Mouse (Mus musculus): ENCODE results near the gene Fam78b.

The Fam78b gene

DNA sequence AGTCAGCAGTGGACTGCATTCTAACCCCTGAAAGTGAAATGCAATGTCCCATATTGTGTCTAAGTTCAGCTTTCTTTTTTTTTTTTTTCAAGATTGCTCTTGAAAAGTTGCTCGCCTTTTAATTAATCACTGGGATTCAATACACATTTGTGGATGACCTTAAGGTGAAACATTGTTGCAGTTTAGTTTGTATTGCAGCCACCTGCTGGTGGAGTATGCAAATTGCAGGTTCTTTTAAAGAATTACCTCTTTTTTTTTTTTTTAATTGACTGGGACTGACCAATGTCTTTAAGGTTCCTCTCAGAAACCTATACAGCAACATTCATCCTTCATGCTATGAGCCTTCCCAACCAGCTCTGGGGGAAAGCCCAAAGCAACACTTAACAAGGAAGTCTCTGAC, 33.2 kb downstream of the Fam78b start:
- no peak for DNase-seq

DNA sequence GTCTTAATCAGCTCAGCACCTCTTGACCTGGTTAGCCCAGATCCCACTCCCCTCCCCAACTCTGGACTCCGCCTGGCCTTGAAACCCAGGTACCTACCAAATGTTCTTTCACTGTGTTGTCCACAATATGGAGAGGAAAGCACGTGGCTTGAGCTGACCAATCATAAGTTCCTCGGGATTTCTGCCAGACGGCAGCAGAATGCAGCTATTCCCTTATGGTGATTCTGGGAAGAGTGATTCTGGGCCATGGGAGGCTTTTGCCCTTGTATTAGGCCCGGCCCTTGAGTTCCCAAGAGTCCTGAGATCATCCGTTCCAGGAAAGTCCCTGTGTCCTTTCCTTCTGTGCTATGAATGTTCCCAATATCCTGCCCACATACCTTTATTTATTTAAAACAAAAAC, 41.3 kb downstream of the Fam78b start:
- DNase-seq: no peak

DNA sequence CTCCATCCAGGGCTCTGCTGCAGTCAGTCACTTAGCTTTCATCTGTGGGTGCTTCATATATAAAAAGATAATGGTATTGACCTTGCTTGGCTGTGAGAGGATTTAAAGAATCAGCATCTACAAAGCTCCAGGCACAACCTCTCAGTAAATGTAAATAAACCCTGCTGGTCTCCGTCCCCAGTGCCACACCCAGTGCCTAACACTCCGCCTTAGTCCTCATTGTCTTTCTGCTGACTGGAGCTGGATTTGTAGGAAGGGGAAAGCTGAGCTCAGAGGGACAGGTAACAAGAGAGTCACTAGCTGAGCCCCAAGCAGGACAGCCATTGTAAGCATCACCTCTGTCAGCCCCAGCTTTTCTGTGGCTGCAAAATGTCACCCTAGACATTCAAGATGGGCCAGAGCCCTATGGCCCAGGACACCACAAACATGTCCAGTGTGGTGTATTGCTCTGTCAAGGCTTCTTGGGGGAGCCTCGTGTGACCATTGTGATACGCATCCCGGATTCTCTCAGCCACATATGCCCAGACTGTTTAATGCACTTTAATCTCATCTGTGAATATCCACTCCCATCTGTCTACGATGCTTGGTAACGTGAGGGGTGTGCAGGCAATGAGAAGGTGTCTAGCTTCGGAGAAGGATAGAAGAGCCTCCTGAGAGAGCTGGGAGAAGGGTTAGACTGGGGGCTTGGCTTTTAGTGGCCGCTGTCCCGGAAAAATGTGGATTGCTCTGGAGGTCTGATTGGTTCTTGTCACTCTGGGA, 45.1 kb downstream of the Fam78b start:
- no peak for DNase-seq

DNA sequence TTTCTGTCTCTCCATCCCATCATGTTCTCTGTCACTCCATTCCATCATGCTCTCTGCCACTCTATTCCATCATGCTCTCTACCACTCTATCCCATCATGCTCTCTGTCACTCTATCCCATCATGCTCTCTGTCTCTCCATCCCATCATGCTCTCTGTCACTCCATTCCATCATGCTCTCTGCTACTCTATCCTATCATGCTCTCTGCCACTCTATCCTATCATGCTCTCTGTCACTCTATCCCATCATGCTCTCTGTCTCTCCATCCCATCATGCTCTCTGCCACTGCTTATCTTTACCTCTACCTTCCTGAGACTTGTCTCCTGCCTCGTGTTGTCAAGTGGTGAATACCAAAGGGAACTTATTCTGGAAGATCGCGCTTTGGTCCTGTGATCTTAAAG, 49.6 kb downstream of the Fam78b start:
- DNase-seq: no peak

DNA sequence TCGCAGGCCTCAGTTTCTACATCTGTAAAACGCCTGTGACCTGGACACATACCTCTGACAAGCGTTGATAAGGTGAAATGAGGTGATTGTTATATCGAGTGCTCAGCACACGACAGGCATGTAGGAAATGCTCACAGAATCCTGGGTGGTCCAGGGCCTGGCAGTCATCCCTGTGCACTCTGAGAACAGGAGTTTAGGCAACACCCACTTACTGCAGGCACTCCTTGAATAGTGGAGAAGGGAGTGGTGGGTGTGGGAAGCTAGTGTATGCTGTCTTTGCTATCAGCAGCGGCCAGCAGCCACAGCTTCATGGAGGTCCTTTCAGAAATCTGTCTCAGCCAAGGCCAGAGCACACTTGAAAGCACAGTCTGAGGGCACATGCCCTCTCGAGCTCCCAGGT, 52.8 kb downstream of the Fam78b start:
- DNase-seq: no peak

- no peak for DNase-seq
These were observed 56.3 kb downstream of the Fam78b start for GRCm38 (mm10) chr1:167057543-167057942.

GRCm38 (mm10) chr1:167059550-167060285, 58.5 kb downstream of the Fam78b start:
- DNase-seq: no peak

- DNase-seq: no peak
These were observed 62.8 kb downstream of the Fam78b start for GRCm38 (mm10) chr1:167063971-167064370.

DNA sequence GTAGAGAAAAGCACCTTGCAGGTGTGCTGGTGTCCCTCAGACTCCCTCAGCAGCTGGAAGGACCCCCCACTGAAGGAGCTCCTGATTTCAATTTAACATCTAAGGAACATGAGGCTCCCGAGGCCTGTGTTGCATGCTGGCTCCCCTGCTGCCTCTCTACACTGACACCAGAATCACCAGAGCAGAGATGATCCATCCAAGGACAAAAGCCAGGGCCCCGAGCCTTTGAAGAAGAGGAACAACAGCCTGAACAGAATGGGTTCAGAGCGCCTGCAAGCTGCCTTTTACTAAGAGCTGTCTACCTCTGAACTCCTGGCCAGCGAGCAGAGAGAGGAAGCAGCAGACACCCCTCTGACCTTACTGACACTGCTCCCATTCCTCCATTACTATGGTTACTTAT, 64.3 kb downstream of the Fam78b start:
- no peak for DNase-seq

DNA sequence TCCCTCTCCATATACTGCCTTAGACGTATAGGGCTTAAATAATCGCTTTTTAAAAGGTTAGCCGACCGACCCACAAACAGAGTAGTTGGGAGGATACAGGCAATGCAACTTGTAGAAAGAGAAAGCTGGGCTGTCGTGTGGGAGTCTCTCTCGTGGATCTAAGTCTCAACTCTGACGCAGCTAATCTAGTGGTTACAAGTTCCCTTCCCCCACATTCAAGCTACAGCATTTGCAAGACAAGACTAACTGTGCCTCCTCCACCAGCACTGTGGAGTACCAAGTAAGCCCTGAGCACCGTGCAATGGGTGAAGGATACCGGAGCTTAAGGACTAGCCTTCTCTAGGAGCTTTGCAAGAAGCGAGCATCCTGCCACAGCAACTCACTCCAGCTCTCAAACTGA, 64.8 kb downstream of the Fam78b start:
- DNase-seq: no peak

DNA sequence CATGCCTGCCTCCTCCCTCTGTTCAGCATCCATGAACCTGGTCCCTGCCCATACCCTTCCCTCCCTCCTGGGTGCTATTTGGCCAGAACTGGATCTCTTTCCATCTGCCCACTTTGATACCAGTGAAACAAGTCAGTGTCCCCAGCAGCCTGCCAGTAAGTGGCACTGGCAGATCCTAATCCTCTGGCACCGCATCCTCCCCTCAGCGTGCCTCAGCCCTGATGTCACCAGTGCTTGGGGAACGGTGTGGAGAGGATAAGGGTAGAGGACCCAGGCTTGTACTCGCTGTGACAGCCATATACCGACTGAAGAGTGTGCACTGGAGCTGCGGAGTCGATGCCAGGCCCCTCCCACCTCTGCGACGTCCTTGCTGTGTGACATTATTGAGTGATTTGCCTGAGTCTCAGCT, 65.7 kb downstream of the Fam78b start:
- DNase-seq: no peak

DNA sequence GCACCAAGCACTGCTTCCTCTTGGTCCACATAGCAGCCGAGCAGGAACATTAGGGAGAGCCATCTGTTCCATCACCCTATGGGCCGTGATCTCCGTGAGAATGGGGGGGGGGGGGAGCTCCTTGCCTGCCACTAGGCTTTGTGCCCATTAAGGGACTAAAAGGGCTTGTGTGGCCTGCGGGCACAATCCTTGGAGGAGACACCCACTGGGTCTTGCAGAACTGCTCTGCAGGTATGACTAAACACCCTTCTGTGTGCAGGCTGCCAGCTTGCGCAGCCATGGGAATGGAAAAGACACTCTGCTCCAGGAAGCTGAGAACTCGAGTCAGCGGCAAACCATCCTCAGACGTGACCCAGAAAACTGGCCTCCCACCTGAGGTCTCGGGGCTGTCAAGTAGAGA, 68.5 kb downstream of the Fam78b start:
- no peak for DNase-seq

DNA sequence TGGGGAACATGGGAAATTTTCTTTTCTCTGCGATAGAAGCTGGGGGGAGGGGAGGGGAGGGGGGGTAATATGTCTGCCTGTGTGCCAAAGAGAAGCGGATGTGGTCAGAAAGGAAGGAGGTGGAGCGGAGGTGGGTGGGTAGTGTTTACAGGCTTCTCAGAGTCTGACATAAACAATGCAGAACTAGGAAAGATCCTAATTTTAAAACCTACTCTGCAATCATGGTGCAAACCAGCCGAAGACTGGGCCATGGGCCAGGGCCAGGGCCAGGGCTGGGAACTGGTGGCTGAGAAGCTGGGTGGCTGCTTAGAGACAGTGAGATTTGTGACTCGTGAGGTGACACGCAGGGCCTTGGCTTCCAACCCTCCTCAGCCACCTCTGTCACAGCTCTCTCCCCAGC, 69.1 kb downstream of the Fam78b start:
- DNase-seq: no peak

- no peak for DNase-seq
These were observed 74.5 kb downstream of the Fam78b start for GRCm38 (mm10) chr1:167075726-167076125.

- DNase-seq: no peak
These were observed 78.3 kb downstream of the Fam78b start for GRCm38 (mm10) chr1:167079476-167079875.

DNA sequence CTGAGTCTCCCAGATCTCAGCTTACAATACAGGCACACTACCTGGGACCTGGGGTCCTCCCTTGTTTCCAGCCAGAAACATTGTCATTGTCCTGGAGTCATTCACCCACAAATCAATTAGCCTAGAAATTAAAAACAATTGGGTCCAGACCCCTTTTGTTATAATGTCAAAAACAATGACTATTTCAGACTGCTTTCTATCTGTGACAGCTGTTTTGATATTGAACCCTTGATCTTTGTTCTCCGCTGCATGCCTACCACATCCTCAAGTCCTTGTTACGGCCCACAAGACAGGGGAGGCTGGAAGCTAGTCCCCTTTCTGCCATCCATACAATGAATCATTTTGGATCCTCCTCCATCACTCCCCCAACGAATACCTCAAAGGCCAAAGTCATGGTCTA, 80.7 kb downstream of the Fam78b start:
- DNase-seq: no peak

GRCm38 (mm10) chr1:167082506-167083100, 81.4 kb downstream of the Fam78b start:
- no peak for DNase-seq

GRCm38 (mm10) chr1:167083181-167083580, 82.0 kb downstream of the Fam78b start:
- DNase-seq: no peak

DNA sequence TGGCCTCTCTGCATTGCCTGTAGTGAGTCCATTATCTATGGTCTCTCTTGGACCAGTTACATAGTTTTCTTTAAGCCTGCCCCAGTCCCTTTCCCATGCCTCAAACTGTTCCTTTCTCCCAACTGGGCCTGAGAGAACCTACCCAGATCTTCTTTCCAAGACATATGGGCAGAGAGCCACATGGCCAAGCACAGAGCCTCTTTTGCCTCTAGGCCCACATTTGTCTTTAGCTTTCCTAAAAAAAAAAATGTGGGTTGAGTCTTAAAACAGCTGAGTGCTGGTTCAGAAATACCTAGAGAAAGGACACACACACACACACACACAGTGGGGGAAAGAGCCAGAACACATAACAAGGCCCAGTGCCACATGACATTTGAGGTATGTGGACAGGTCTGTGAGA, 83.1 kb downstream of the Fam78b start:
- DNase-seq: no peak

DNA sequence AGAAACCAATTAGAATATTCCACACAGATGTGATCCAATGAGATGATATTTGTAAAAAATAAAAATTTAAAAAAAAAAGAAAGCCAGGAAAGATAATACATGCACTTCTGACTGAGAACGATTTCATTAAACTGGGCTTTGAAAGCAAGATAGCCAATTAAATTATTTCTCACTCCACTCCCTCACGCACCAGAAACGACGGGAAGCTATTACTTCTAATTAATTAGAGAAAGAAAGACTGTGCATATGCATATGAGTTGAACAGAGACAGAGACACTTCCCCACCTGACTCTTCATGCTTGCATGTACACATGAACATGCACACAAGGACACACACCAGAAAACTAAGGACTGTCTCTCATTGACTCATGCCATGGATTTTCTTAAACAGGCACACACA, 84.2 kb downstream of the Fam78b start:
- no peak for DNase-seq

GRCm38 (mm10) chr1:167090466-167090865, 89.2 kb downstream of the Fam78b start:
- no peak for DNase-seq

DNA sequence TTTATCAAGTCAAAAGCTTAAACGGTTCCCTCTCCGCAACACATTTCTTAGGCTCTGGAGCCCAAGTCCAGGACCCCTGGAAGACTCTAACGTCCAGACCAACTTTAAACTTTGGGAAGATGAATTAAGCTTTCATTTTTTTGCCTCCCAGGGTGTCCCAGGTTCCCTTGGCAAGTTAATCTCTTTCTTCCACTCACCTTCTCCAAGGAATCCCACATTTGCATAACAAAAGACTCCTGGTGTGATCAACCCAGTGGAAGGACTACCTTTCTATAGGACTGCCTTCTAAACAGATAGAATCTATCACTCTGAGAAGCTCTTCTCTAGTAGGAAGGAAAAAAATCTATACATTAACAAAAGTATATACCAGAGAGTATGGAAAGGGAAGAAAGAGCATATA, 92.3 kb downstream of the Fam78b start:
- no peak for DNase-seq

GRCm38 (mm10) chr1:167094589-167095148, 93.5 kb downstream of the Fam78b start:
- DNase-seq: no peak

GRCm38 (mm10) chr1:167098741-167099140, 97.5 kb downstream of the Fam78b start:
- DNase-seq: no peak
